Mouse (Mus musculus): Measurements from ENCODE around the gene Slc24a3. TPM values are rescaled to one million over a fixed set of nuclear protein-coding genes. Genes with fewer than 3 reads are reported as not detected.

Slc24a3 gene
- polyA plus RNA-seq, 1 experiment from 2014 or later: 0.64 TPM

DNA sequence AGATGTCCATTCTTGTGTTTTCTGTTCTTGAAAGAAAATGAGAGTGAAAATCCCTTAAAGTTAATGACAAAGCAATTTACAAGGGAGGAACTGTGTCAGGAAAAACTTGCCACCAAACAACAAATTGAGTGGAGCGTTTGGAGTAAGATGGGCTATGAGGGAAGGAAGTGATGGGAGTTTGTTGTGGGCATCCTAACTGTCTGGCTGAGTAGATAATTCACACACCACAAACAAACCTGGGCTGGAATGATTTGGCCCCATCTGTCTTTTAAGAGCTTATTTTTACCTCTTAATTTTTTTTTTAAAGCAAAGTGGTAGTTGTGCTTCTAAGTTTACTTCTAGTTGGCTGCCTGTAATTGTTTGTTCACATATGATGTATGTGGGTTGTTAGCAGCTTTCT lies 94.6 kb downstream of the Slc24a3 start:
- no peaks in the 10 kb centered on the region for H3K36me3 ChIP-seq
- no peak overlapping the region for H3K27ac ChIP-seq (replicated peaks)
- WGBS: 92% methylated on average over 1 of the region's 1 CpGs
- no peak for DNase-seq (ENCODE audit: low spot score)
- H3K9me3 ChIP-seq (replicated peaks): no peaks in the 10 kb centered on the region
- no peak overlapping the region for H3K4me3 ChIP-seq
- H3K4me1 ChIP-seq: no peaks in the 10 kb centered on the region
- H3K27me3 ChIP-seq (ENCODE audit: low read depth, poor library complexity, severe bottlenecking): no peaks in the 10 kb centered on the region

DNA sequence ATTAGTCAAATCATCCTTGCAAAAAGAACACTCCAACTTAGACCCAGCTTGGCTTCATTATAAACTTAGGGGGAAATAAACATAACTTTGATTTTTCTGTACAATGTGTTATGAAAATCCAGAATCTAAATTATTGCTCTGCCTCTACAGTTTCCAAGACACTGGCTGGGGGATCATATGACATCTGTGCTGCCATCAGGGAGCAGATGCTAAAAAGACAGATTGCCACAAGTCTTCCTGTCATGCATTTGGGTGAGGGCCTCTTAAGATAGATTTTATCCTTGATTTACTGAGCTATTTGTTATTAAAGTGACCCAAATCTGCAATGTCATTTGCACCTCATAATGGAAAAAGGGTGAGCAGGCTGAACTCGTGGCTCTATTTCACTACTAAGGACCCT lies 99.2 kb downstream of the Slc24a3 start:
- no peak overlapping the region for H3K4me3 ChIP-seq
- DNase-seq (ENCODE audit: low spot score): no peak
- WGBS: 74% methylated on average over 1 of the region's 1 CpGs
- H3K4me1 ChIP-seq: no peaks in the 10 kb centered on the region
- H3K27ac ChIP-seq (replicated peaks): no peak overlapping the region
- no peaks in the 10 kb centered on the region for H3K9me3 ChIP-seq (replicated peaks)
- no peaks in the 10 kb centered on the region for H3K27me3 ChIP-seq (ENCODE audit: low read depth, poor library complexity, severe bottlenecking)
- H3K36me3 ChIP-seq: no peaks in the 10 kb centered on the region

DNA sequence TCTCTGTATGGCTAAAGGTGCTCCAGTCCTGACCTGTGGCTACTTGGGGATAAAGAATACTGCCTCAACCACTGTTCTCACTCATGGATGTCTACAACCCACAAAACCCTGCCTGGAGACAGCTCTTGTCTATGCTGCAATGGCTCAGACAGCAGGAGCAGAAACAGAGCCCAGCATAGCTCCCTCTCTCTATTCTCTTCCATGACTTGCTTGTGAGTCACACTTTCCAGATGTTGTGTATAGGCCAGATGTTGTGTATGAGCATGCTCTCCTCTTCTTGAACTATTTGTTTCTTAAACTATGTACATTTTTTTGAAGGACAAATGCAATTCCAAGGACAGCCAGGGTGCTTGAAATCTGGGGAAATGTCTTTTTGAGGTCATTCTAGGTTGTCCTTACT lies 101.4 kb downstream of the Slc24a3 start:
- H3K36me3 ChIP-seq: no peaks in the 10 kb centered on the region
- no peaks in the 10 kb centered on the region for H3K9me3 ChIP-seq (replicated peaks)
- no peak overlapping the region for H3K4me3 ChIP-seq
- DNase-seq (ENCODE audit: low spot score): no peak
- H3K27ac ChIP-seq (replicated peaks): no peak overlapping the region
- H3K4me1 ChIP-seq: no peaks in the 10 kb centered on the region
- H3K27me3 ChIP-seq (ENCODE audit: low read depth, poor library complexity, severe bottlenecking): no peaks in the 10 kb centered on the region

DNA sequence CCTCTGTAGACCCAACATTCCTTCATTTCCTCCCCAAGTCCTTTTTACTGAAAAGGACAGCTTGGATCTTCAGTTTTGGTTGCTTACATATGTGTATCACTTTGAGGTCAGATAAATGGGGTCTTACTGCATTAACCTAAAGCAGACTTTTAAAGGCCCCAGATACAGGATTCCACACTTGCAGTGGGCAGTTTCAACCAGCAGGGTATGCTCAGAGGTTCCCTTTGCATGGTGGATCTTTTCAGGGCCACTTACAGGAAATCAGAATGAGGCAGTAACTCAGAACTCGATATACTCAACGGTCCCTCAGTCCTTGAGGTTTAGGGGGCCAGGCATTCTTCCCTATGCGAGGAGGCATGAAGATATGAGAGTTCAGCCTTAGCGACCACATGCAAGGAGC lies 101.9 kb downstream of the Slc24a3 start:
- Histone ChIP-seq H3K4me1 (no peaks in the 10 kb centered on the region), H3K27ac (replicated peaks) (no peak overlapping the region), H3K9me3 (replicated peaks) (no peaks in the 10 kb centered on the region), H3K27me3 (ENCODE audit: low read depth, poor library complexity, severe bottlenecking) (no peaks in the 10 kb centered on the region), H3K4me3 (no peak overlapping the region), H3K36me3 (no peaks in the 10 kb centered on the region)
- WGBS: 90% methylated on average over 4 of the region's 4 CpGs
- DNase-seq (ENCODE audit: low spot score): no peak

DNA sequence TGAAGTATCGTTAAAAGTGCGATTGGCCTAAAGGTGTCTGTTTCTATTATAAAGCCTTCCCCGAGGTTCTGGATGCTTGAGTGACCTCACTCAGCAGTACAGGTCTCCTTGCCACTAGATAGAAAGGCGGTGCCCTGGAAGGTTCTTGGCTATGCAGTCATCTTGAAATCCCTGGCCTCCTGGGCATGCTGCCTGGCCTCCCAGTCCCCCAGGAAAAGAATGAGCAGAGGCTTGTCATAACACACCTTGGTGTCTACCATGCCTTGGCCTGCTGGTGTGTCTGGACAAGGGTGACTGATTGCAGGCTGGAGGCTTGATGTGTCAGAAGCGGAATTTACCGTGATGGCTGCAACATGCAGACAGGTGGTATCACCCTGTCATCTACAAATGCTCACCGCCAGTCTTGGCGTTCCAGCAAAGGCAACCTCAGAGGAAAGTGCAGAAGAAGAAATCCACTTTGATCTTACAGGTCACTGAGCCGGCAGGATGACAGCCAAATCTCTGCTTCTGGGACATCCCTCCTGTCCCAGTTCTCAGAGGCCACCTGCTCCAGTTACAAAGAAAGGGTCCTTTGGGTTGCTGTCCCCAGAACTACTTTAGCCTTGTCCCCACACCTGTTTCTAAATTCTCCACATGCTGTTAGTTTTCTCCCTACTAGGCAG lies 106.6 kb downstream of the Slc24a3 start:
- no peak overlapping the region for H3K4me3 ChIP-seq
- no peaks in the 10 kb centered on the region for H3K4me1 ChIP-seq
- H3K27me3 ChIP-seq (ENCODE audit: low read depth, poor library complexity, severe bottlenecking): no peaks in the 10 kb centered on the region
- no peaks in the 10 kb centered on the region for H3K36me3 ChIP-seq
- H3K27ac ChIP-seq (replicated peaks): no peak overlapping the region
- no peaks in the 10 kb centered on the region for H3K9me3 ChIP-seq (replicated peaks)
- WGBS: 95% methylated on average over 9 of the region's 9 CpGs
- DNase-seq (ENCODE audit: low spot score): no peak

DNA sequence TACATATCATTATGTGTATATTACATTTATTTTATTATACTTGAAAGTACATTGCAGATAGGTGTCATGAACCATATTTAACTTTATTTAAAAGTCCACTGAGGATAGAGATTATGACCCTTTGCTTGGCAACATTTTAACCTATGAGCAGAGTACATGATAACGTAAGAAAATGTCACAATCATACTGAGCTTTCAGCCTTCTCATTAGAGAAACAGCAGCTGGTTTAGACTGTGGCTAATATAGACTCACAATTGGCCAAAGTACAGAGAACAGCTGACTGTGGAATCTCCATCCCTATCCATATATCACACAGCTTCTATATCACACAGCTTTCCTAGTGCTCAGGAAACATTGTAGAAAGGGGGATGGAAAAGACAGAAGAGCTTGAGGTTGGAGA lies 111.8 kb downstream of the Slc24a3 start:
- 97% methylated on average over 1 of the region's 1 CpGs for WGBS
- no peak overlapping the region for H3K27ac ChIP-seq (replicated peaks)
- no peak overlapping the region for H3K4me3 ChIP-seq
- no peaks in the 10 kb centered on the region for H3K36me3 ChIP-seq
- no peaks in the 10 kb centered on the region for H3K27me3 ChIP-seq (ENCODE audit: low read depth, poor library complexity, severe bottlenecking)
- H3K9me3 ChIP-seq (replicated peaks): no peaks in the 10 kb centered on the region
- H3K4me1 ChIP-seq: no peaks in the 10 kb centered on the region
- DNase-seq (ENCODE audit: low spot score): no peak

DNA sequence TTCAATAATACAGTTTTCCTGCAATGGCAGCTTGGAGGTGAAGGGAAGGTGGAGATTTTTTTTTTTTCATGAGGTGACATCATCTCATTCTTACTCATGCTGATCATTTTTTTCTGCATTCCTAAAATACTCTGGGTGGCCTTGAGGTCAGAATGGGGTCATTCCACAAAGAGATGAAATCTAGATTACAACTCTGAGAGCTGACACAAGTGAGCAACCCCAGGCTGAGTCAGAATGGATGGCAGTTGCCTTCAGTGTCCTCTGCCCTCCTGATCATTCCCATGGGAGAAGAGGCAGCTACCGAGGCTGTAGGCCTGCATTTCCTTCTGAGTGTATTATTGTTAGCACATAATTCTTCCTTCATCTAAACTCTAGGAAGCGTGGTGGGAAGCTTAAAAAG lies 116.2 kb downstream of the Slc24a3 start:
- no peaks in the 10 kb centered on the region for H3K9me3 ChIP-seq (replicated peaks)
- no peak for DNase-seq (ENCODE audit: low spot score)
- H3K4me3 ChIP-seq: no peak overlapping the region
- H3K36me3 ChIP-seq: no peaks in the 10 kb centered on the region
- WGBS: 62% methylated on average over 2 of the region's 2 CpGs
- no peaks in the 10 kb centered on the region for H3K27me3 ChIP-seq (ENCODE audit: low read depth, poor library complexity, severe bottlenecking)
- H3K4me1 ChIP-seq: no peaks in the 10 kb centered on the region
- no peak overlapping the region for H3K27ac ChIP-seq (replicated peaks)

DNA sequence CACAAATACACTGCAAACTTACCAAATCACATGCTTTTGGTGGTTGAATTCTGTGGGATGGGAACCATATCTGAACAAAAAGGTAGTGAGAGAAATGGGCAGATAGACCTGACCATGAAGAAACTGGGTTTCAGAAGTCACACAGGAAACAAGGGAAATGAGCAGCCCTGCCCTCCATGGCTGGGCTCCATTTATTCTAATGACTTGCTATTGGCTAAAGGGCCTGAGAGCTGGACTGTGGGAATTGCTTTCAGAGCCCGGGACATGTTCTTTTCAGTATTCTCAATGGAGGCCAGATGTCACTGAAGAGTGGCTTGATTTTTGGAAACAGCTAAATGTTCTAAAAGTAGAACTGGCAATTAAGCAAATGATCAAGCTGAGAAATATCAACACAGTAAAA lies 120.9 kb downstream of the Slc24a3 start:
- 63% methylated on average over 1 of the region's 1 CpGs for WGBS
- Histone ChIP-seq H3K9me3 (replicated peaks) (no peaks in the 10 kb centered on the region), H3K27ac (replicated peaks) (no peak overlapping the region), H3K27me3 (ENCODE audit: low read depth, poor library complexity, severe bottlenecking) (no peaks in the 10 kb centered on the region), H3K4me3 (no peak overlapping the region), H3K36me3 (no peaks in the 10 kb centered on the region), H3K4me1 (no peaks in the 10 kb centered on the region)
- DNase-seq (ENCODE audit: low spot score): no peak

DNA sequence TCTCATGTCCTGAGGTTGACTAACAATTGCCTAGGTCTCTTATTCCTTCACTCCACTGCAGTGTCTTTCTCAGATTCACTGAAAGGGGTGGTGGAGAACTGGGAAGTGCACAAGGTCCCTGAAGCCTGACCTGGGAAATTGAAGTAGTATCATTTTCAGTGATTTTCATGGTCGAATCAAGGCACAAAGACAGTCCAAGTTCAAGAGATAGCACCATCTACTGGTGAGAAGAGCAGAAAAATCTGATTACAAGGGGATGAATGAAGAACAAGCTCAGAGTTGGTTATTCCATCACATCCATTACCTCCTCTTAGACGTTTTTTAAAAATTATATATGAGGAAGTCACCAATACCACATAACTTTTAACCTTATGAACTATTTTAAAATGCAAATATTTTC lies 123.9 kb downstream of the Slc24a3 start:
- H3K36me3 ChIP-seq: no peaks in the 10 kb centered on the region
- H3K4me1 ChIP-seq: no peaks in the 10 kb centered on the region
- H3K27me3 ChIP-seq (ENCODE audit: low read depth, poor library complexity, severe bottlenecking): no peaks in the 10 kb centered on the region
- WGBS: 53% methylated on average over 2 of the region's 2 CpGs
- no peak overlapping the region for H3K4me3 ChIP-seq
- no peak for DNase-seq (ENCODE audit: low spot score)
- H3K9me3 ChIP-seq (replicated peaks): no peaks in the 10 kb centered on the region
- H3K27ac ChIP-seq (replicated peaks): no peak overlapping the region

DNA sequence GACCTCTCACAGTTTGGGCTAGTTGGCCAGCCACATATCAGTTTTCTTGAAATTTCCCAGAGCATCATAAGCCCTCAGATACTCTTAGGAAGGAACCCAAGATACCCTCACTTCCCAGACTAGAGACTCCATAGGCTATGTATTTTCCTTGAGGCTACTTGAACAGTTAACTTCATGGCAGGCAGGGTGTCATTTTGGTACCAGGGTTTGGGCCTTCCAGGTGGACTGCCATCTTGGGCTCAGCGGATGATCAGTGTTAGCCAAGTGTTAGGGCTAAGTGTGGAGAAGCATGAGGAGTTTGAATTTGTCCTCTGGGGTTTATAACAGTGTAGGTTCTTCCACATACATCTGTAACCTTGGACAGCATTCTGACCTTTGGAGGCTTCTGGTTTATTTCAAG lies 124.6 kb downstream of the Slc24a3 start:
- no peaks in the 10 kb centered on the region for H3K27me3 ChIP-seq (ENCODE audit: low read depth, poor library complexity, severe bottlenecking)
- H3K4me3 ChIP-seq: no peak overlapping the region
- H3K4me1 ChIP-seq: no peaks in the 10 kb centered on the region
- H3K9me3 ChIP-seq (replicated peaks): no peaks in the 10 kb centered on the region
- no peak overlapping the region for H3K27ac ChIP-seq (replicated peaks)
- 100% methylated on average over 1 of the region's 1 CpGs for WGBS
- no peak for DNase-seq (ENCODE audit: low spot score)
- no peaks in the 10 kb centered on the region for H3K36me3 ChIP-seq

DNA sequence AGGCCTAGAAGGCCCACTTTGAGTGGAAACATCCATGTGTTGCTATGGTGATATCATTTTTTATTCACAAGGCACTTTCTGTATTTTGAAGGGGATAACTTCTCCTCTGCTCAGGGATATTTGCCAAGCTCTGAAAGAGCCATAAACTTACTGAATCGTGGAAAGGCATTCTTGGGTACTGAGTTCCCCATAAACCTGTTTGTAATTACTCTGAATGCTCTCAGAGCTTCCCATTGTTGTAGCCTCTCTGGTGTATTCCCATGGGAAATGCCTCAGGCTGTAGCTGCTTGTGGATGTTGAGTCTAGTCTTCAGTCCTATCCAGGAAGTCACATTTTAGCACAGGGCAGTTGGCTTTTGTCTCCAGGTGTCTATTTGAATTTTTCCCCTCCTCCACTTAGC lies 125.3 kb downstream of the Slc24a3 start:
- H3K4me1 ChIP-seq: no peaks in the 10 kb centered on the region
- no peak overlapping the region for H3K27ac ChIP-seq (replicated peaks)
- no peak for DNase-seq (ENCODE audit: low spot score)
- H3K4me3 ChIP-seq: no peak overlapping the region
- WGBS: 73% methylated on average over 1 of the region's 1 CpGs
- no peaks in the 10 kb centered on the region for H3K9me3 ChIP-seq (replicated peaks)
- no peaks in the 10 kb centered on the region for H3K27me3 ChIP-seq (ENCODE audit: low read depth, poor library complexity, severe bottlenecking)
- no peaks in the 10 kb centered on the region for H3K36me3 ChIP-seq

DNA sequence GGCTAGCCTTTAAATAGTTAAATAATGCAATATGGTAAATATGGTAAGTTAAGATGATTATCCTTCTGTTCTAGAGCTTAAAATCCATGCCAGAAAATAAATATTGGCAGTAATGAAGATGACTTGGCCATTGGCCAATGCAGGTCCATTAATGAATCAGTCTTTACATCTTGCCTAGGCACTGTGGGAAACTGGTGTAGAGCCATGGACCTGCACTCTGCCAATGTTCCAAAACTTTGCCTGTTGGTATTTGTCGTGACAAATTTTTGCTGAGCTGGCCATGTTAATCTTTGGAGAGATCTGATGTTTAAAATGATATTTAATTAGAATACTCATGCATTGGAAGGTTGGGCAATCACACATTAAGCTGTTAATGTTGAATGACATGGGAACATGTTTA lies 129.4 kb downstream of the Slc24a3 start:
- no peak overlapping the region for H3K4me3 ChIP-seq
- no peaks in the 10 kb centered on the region for H3K4me1 ChIP-seq
- no peak for DNase-seq (ENCODE audit: low spot score)
- H3K9me3 ChIP-seq (replicated peaks): no peaks in the 10 kb centered on the region
- H3K27me3 ChIP-seq (ENCODE audit: low read depth, poor library complexity, severe bottlenecking): no peaks in the 10 kb centered on the region
- WGBS: 95% methylated on average over 1 of the region's 1 CpGs
- no peaks in the 10 kb centered on the region for H3K36me3 ChIP-seq
- H3K27ac ChIP-seq (replicated peaks): no peak overlapping the region

DNA sequence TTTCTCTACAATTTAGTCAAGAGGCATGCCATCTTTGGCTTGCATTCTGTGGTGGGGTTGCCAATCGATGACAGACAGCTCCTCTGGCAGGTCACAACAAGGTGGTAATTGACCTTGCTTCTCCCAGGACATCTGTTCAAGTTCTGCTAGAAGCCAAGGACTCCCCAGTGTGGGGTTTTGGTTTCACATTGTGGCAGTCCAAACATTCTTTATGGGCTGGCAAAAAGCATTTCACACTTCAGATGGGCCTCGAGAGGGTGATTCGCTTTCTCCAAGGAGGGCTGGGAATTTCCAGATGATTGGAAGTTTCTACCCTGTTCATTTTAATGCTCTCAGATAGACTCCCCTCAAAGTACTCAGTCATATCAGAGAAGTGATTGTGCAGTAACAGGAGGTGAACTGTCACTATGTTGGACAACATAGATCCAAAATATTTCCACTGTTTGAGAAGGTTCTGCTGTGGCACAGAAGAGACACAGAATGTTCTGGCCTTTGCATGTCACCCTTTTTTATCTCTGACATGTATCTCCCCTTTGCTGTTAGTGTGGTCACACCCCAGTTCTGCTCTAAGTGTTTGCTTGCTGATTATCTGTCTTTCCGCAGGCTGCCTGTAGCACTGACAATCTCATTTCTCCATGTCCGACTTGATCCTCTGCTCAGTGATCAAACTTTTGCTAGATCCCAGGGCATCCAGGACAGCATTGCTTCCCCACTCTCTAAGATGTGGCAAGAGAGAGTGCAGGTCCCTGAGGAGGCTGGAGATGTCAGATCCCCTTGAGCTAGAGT lies 132.6 kb downstream of the Slc24a3 start:
- Histone ChIP-seq H3K27me3 (ENCODE audit: low read depth, poor library complexity, severe bottlenecking) (no peaks in the 10 kb centered on the region), H3K4me3 (no peak overlapping the region), H3K27ac (replicated peaks) (no peak overlapping the region), H3K4me1 (no peaks in the 10 kb centered on the region), H3K36me3 (no peaks in the 10 kb centered on the region), H3K9me3 (replicated peaks) (no peaks in the 10 kb centered on the region)
- no peak for DNase-seq (ENCODE audit: low spot score)
- 86% methylated on average over 5 of the region's 5 CpGs for WGBS

Data from midbrain, embryonic 10.5 days (tissue).